Mouse (Mus musculus): Measurements from ENCODE around the gene Pfn3.

Pfn3 gene

DNA sequence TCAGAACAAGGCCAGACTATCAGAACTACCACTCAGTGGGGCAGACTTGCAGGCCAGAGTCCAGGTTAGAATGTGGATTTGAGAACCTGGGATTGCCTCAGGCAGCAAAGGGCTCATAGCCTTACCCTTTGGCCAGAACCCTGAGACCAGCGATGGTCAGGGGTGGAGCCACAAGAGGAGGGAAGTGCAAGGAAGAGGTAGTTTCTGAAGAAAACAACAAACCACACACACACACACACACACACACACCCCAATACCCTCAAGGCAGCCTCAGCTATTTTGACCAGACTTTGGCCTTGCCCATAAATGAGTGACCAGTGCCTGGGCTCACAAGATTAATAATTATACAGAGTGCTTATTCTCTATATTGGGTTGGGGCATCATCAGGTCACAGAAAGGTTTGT lies 23.4 kb downstream of the Pfn3 start:
- no peak for DNase-seq

DNA sequence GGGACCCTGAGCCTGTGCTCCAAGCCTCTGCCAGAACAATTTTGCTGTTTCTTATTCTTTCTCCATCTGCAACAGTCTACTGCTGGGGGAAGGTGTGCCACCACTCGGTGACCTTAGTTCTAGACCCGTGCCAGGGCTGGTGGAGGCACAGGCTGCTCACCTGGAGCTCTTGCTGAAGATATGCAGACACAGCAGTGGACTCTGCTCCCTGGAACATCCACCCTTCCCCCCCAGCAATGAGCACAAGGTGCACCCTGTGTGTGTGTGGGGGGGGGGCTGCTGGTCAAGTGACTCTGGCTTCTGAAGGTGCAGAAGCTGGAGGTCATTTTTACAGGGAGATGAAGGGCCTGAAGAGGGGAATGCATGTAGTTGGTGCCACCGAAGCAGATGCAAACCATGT lies 24.4 kb downstream of the Pfn3 start:
- DNase-seq = no peak

DNA sequence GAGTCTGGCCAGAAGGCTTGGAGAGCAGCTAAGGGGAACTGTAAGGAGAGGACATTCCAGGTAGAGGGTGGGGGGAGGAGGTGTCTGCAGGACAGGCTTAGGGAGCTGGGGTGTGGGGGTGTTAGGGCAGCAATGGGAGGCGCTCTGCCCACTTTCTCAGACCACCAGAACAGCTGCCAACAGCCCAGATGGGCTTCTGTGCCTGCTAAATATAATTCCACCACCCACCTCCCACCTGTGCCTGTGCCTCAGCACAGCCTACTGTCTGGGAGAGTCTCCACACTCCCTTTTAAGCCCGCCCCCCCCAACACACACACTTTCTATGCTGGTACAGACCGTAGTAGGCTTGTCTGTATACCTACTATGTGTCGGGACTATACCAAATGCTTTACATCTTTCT lies 33.2 kb downstream of the Pfn3 start:
- DNase-seq = no peak

DNA sequence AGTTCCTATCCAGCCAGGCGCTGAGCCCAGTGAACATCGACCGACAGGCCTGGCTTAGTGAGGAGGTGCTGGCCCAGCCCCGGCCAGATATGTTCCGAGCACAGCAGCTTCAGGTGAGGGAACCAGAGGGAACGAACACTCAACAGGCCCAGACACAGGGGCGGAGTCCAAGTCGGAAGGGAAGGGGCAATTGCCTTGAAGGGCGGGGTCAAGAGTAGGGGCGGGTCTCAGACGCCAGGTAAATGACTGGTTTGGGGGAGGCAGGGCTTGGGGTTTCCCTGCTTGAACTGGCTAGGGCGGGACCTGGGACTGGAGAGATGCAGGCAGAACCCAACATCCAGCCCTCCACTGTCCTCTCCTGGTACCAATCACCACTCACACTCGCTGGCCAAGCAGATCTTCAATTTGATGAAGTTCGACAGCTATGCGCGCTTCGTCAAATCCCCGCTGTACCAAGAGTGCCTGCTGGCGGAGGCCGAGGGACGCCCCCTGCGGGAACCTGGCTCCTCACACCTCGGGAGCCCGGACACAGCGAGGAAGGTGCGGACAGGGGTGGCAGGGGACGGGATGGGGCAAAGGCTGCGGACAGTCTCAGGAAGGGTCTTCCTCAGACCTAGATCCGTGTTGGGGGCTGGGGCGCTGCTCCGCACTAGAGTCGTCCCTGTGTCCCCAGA lies 36.0 kb downstream of the Pfn3 start:
- no peak for DNase-seq

DNA sequence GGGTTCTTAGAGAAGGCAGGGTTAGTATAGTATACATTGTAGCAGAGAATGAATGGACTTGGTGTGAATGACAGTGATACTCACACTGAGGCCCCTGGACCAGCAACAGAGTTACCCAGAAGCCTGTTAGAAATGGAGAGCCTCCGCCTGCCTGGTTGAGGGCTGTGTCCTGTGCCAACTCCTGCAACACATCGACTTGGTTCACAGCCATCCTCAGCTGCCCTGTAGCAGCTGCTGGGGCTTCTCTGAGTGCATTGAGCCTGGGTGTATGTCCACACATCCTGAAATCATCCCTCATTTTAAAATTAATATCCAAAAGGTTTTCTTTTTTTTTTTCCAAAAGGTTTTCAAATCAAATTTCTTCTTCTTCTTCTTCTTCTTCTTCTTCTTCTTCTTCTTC lies 39.2 kb downstream of the Pfn3 start:
- no peak for DNase-seq

DNA sequence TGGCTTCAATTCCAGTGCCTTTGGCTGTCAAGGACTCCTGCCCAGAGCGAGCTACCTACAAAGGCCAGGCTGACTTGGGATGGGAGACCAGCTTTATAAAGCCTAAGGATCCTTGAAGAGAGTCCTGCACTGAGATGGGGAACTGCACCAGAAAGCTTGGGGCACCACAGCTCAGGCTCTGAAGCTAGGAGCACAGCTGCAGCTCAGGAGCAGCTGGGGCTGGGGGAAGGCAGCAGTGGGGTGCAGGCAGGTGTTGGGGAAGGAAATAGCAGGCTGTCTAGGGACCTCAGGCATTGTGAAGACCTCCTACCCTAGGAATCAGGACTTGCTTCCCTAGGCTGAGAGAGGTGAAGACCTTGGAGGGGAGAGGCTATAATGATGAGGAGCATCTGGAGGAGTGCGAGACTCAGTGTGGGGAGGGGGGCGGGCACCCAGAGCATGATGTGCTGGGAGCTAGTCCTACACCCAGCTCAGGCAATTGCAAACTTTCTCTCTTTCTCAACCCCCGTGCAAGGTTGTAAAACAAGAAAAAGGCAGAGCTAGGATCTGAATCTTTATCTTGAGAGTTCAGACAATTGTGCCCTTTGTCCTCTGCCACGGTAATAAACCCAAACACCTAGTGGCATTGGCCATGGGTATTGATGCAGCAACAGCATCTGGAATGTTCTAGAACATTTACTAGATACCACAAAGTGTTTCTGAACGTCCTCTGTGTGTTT lies 40.7 kb downstream of the Pfn3 start:
- peak; percentile 77 for DNase-seq

DNA sequence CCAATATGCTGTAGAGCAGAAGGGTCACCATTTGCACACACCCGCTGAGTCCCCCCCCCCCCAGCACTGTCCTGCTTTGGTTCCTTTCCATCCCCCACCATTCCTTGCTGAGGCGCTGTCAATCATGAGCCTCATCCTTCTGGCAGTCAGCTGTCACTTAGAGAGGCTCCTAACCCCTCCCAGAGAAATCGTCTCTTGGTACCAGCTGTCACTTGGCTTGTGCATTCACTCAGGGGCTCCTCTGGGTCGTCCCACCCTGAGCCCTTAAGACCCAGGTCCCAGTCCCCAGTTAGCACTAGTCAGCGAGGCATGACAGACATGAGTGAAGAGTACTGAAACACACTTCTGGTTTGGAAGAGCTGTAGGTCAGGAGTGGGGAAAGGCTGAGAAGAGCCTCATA lies 43.3 kb downstream of the Pfn3 start:
- DNase-seq = no peak

DNA sequence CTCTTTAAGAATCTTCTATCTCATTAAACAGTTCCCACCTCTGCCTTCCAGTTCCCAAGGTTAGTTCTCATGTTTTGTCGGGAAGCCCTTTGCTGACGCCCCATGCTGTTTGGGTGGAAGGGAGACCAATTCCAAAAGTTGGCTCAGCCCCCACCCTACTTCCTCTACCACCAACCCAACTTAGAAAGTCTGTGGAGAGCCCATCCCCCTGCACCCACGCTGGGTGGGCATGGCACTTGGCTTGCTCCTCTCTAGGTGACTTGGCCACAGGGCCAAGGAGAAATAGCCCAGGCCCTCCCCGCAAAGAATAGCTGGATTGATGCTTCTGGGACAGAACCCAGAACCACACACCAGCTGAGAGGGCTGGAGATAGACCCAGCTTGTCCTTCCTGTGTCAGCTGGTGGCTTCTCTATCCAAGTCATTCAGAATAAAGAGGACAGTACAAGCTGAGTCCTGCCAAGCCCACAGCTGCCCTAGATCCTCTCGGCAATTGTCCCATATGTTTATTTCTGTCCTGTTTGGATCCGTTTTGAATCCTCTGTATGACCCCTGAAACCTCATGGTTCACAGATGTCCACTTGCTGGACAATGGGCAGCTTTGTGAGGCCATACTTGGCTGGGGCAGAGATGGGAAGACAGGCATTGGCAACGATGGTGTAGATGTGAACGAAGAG lies 43.9 kb downstream of the Pfn3 start:
- DNase-seq = peak; percentile 51

DNA sequence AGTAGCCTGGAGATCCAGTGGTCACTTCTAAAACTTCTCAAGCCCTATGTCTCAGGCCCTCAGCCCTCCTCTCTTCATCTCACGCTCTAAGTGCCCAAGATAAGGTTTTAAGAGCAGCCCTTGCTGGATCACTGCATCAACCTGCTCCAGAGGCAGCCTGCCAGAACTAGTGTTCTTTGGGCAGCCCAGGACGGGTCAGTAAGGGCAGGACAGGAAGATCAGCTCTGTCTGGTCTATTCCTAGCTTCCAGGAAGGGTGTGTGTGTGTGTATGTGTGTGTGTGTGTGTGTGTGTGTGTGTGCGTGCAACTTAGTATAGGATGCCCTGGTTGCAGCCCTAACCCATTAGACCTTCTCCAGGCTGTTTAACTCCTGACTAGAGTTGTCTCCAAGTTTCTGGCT lies 44.8 kb downstream of the Pfn3 start:
- DNase-seq = no peak

DNA sequence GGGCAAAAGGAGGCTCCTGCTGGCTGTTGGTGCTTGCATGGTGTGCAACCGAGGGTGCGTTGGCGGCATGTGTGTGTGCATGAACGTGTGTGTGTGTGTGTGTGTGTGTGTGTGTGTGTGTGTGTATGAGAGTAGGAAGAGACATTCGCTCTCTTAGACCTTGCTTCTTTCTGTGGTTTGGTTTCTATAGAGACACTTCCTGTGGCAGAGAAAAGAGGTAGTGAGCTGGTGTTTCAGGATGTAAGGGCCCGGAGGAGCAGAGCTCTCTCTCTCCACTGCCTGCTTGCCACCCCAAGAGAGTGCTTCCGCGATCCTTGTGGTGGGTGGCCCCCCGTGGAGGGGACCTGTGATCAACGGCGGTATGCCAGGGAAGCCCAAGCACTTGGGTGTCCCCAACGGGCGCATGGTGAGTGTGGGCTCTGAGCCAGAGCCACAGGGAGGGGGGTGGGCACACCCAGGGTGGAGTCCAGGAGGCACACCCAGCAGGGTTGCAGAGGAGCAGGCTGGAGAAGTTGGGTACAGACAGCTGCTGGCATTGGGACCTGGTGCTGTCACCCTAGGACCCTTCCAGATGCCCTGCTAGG lies 45.4 kb downstream of the Pfn3 start, which contains the start of gene Rgs14:
Gene Rgs14 (plus strand): TSS at position 202 of the 584 bp plus-strand sequence.
- peak; percentile 84 for DNase-seq

DNA sequence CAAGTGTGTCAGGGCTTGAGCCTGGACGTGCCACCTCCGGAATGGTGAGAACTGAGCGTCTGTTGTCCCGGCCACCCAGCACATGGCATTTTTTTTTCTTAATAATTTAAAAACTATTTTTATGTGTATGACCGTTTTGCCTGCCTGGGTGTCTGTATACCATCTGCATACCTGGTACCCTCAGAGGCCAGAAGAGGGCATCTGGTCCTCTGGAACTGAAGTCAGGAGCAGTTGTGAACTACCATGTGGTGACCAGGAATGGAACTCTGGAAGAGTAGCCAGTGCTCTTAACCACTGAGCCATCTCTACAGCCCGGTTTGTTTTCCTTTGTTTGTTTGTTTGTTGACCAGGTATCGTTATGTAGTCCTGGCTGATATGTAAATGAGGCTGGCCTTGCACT lies 46.6 kb downstream of the Pfn3 start:
- peak; percentile 48 for DNase-seq
